In the genomic region with DNA sequence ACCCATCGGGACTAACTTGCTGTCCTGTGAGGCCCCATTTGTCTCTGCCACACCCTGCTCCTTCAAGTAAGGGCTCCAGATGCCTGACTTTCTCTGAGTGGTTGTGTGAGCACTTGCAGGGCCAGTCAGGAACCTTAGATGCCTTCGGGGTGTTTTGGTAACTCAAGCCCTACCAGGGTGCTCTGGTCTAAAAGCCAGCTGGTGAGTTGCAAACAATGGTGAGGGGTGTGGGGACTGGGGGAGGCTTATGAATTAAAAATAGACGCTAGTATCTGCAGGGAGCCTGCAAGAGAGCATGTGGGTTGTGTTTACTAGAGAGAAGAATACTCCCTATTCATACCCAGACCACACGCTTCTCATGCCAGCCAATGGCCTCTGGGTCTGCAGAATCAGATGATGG, we compare ENCODE assay signal across 11 mouse cellular contexts. TPM values are rescaled to one million over a fixed set of nuclear protein-coding genes. Genes with fewer than 3 reads are reported as not detected.
DNase-seq lines count a peak whose midpoint lies in the region; ATAC-seq lines count a peak whose summit lies in the region.
"Had no signal": no experiment of that assay in that cellular context is flagged by ENCODE, and none has a peak within 500 bp of the region (broad histone marks: within the 10 kb centered on the region; RNA-seq: fewer than 3 reads in every experiment).

No protein-coding gene starts in this region.

- ATAC-seq in hindbrain, embryonic 16.5 days = no peak
- peak; percentile 44 for ATAC-seq in embryonic facial prominence, embryonic 13.5 days (ENCODE audit: insufficient number of reproducible peaks, insufficient read depth, low FRiP score, low TSS enrichment, low read depth)
- ATAC-seq: Patski had no signal

- peak overlapping the region; percentile 84 for H3K27ac ChIP-seq in hindbrain, embryonic 10.5 days
- H3K27ac ChIP-seq in hindbrain, embryonic 16.5 days (ENCODE audit: low read depth, low read length) = no peak overlapping the region
- H3K27ac ChIP-seq in embryonic facial prominence, embryonic 13.5 days = peak overlapping the region; percentile 86
- H3K27ac ChIP-seq: macrophage had no signal

- DNase-seq in hindbrain, embryonic 10.5 days (ENCODE audit: low spot score) = no peak
- DNase-seq in Muller cell, postnatal 12 days (ENCODE audit: inconsistent ontology term) = peak; percentile 73
- DNase-seq in liver = peak; percentile 70
- DNase-seq in adrenal gland, adult 2 months = no peak
- no peak for DNase-seq in adrenal gland, postnatal 25 days
- no peak for DNase-seq in kidney, adult 8-10 months
- DNase-seq: thymus, adult 18-20 months had no signal

- no peak overlapping the region for H3K4me2 ChIP-seq in hindbrain, embryonic 16.5 days (ENCODE audit: low read length)
- peak overlapping the region; percentile 35 for H3K4me2 ChIP-seq in embryonic facial prominence, embryonic 13.5 days

- no peak overlapping the region for H3K4me3 ChIP-seq in hindbrain, embryonic 10.5 days
- H3K4me3 ChIP-seq in hindbrain, embryonic 16.5 days (ENCODE audit: low read length) = no peak overlapping the region
- no peak overlapping the region for H3K4me3 ChIP-seq in embryonic facial prominence, embryonic 13.5 days

- H3K36me3 ChIP-seq in hindbrain, embryonic 10.5 days = peaks cover 88% of the 10 kb centered on the region
- H3K36me3 ChIP-seq in hindbrain, embryonic 16.5 days (ENCODE audit: control insufficient read depth, insufficient read depth, low read length) = peaks cover 5% of the 10 kb centered on the region
- H3K36me3 ChIP-seq in embryonic facial prominence, embryonic 13.5 days = peaks cover 38% of the 10 kb centered on the region

- H3K9me3 ChIP-seq in hindbrain, embryonic 10.5 days = no peaks in the 10 kb centered on the region
- H3K9me3 ChIP-seq in hindbrain, embryonic 16.5 days (ENCODE audit: control insufficient read depth, low read length) = no peaks in the 10 kb centered on the region
- no peaks in the 10 kb centered on the region for H3K9me3 ChIP-seq in embryonic facial prominence, embryonic 13.5 days

- 44% methylated on average over 4 of the region's 4 CpGs for WGBS in hindbrain, embryonic 10.5 days
- WGBS in hindbrain, embryonic 16.5 days = 23% methylated on average over 4 of the region's 4 CpGs
- WGBS in embryonic facial prominence, embryonic 13.5 days = 12% methylated on average over 4 of the region's 4 CpGs

- no peak overlapping the region for H3K9ac ChIP-seq in hindbrain, embryonic 16.5 days (ENCODE audit: low read depth, low read length)
- 0 out of 2 replicates have a peak overlapping the region, but pooled peaks have one; percentile 7 for H3K9ac ChIP-seq in embryonic facial prominence, embryonic 13.5 days

- H3K4me1 ChIP-seq in hindbrain, embryonic 10.5 days (replicated peaks) = peaks cover 75% of the 10 kb centered on the region
- H3K4me1 ChIP-seq in hindbrain, embryonic 16.5 days (ENCODE audit: control insufficient read depth, insufficient read depth, low read depth, low read length) = peaks cover 43% of the 10 kb centered on the region
- H3K4me1 ChIP-seq in embryonic facial prominence, embryonic 13.5 days = peaks cover 76% of the 10 kb centered on the region

- H3K27me3 ChIP-seq in hindbrain, embryonic 10.5 days (ENCODE audit: insufficient read depth, poor library complexity, severe bottlenecking) = no peaks in the 10 kb centered on the region
- H3K27me3 ChIP-seq in hindbrain, embryonic 16.5 days (replicated peaks; ENCODE audit: control insufficient read depth, insufficient read depth, low read length) = no peaks in the 10 kb centered on the region
- no peaks in the 10 kb centered on the region for H3K27me3 ChIP-seq in embryonic facial prominence, embryonic 13.5 days
- H3K27me3 ChIP-seq: Patski had no signal

RNA-seq across cellular contexts. Expression of gene Tmcc2, which starts 15.8 kb away (rescaled TPM):
- polyA plus RNA-seq in hindbrain, embryonic 10.5 days (2016; fragmentation: Nextera tagmentation; extraction: Ambion mirVana) = 15.1 and 18.7 TPM in 2 replicates
- 26.6 and 35.5 TPM in 2 replicates for polyA plus RNA-seq in hindbrain, embryonic 16.5 days (2015; fragmentation: Nextera tagmentation; extraction: Ambion mirVana)
- 10.5 and 16.1 TPM in 2 replicates for polyA plus RNA-seq in embryonic facial prominence, embryonic 13.5 days (2015; fragmentation: Nextera tagmentation; extraction: Ambion mirVana)
- 10 to 100 TPM in 1 of 2 experiments, 1 to 10 TPM in 1; 6.4 to 11.2 TPM for total RNA-seq in adrenal gland, adult 2 months (2021)
- 12.2 and 15.4 TPM in 2 replicates for polyA plus RNA-seq in adrenal gland, adult 2 months (2012; rRNA removed)
- 8.4 and 8.6 TPM in 2 replicates for total RNA-seq in adrenal gland, postnatal 25 days (2021)

RNA-seq across cellular contexts. Expression of gene Dstyk, which starts 42.1 kb away (rescaled TPM):
- 10.6 and 12.3 TPM in 2 replicates for polyA plus RNA-seq in hindbrain, embryonic 10.5 days (2016; fragmentation: Nextera tagmentation; extraction: Ambion mirVana)
- polyA plus RNA-seq in hindbrain, embryonic 16.5 days (2015; fragmentation: Nextera tagmentation; extraction: Ambion mirVana) = 7.9 and 9.7 TPM in 2 replicates
- polyA plus RNA-seq in embryonic facial prominence, embryonic 13.5 days (2015; fragmentation: Nextera tagmentation; extraction: Ambion mirVana) = 16.1 and 17.7 TPM in 2 replicates
- 10 to 100 TPM; 19.9 to 23.7 TPM for total RNA-seq in adrenal gland, adult 2 months (2021)
- 11.7 and 15.5 TPM in 2 replicates for polyA plus RNA-seq in adrenal gland, adult 2 months (2012; rRNA removed)
- 20.7 and 26.8 TPM in 2 replicates for total RNA-seq in adrenal gland, postnatal 25 days (2021)

RNA-seq across cellular contexts. Expression of gene Nuak2, which starts 59.3 kb away (rescaled TPM):
- polyA plus RNA-seq in hindbrain, embryonic 10.5 days (2016; fragmentation: Nextera tagmentation; extraction: Ambion mirVana) = 42.3 and 44.4 TPM in 2 replicates
- 11.1 and 12.8 TPM in 2 replicates for polyA plus RNA-seq in hindbrain, embryonic 16.5 days (2015; fragmentation: Nextera tagmentation; extraction: Ambion mirVana)
- 2.2 and 4.4 TPM in 2 replicates for polyA plus RNA-seq in embryonic facial prominence, embryonic 13.5 days (2015; fragmentation: Nextera tagmentation; extraction: Ambion mirVana)
- 1 to 10 TPM; 4.7 TPM for total RNA-seq in adrenal gland, adult 2 months (2021)
- polyA plus RNA-seq in adrenal gland, adult 2 months (2012; rRNA removed) = 2.8 and 2.9 TPM in 2 replicates
- 2.4 and 4.8 TPM in 2 replicates for total RNA-seq in adrenal gland, postnatal 25 days (2021)

Comparison
In these comparisons a context has a peak if more than half of its experiments do, and no peak if none do; other contexts are left out.
1. DNase-seq: peak in Muller cell, postnatal 12 days (single experiment) and liver (single experiment); none in hindbrain, embryonic 10.5 days (single experiment), adrenal gland, adult 2 months (single experiment), adrenal gland, postnatal 25 days (single experiment) and kidney, adult 8-10 months (0 of 2).